Mouse (Mus musculus) forebrain, postnatal 0 days (tissue): ENCODE measurements at regions not wholly inside any gene's neighbourhood (a gene's known extent, or its start where the extent isn't known, plus 50 kb on each side); places are given as distances from the start of the nearest gene placed in this dataset.

ENCODE experiments used
- ATAC-seq: fragments of 200-750 bp; cut with Nextera tagmentation; 2 replicates; pipeline ENCODE4 v1.8.0; 2017; ENCODE audit warnings: mild to moderate bottlenecking, moderate library complexity
- DNase-seq: peaks from one replicate; pipeline ENCODE4 v3.0.0-alpha.2; 2015
- H3K27ac ChIP-seq: fragments of 300-500 bp; sonication (generic); 2 replicates; pipeline ENCODE4 v1.5.1; 2014; ENCODE audit warnings: low read depth, mild to moderate bottlenecking, antibody characterized with exemption, low read length, moderate library complexity, mixed read lengths
- H3K27me3 ChIP-seq: fragments of 300-500 bp; sonication (generic); 2 replicates; pipeline ENCODE4 v1.6.1; 2014; ENCODE audit warnings: mild to moderate bottlenecking, low read length, mixed read lengths; ENCODE audit not compliant: insufficient read depth
- H3K36me3 ChIP-seq: fragments of 300-500 bp; sonication (generic); 2 replicates; pipeline ENCODE4 v1.6.1; 2014; ENCODE audit warnings: mild to moderate bottlenecking, moderate library complexity; ENCODE audit not compliant: insufficient read depth
- H3K4me1 ChIP-seq: fragments of 300-500 bp; sonication (generic); 2 replicates; pipeline ENCODE4 v1.6.1; 2014; ENCODE audit warnings: antibody characterized with exemption; ENCODE audit not compliant: insufficient read depth
- H3K4me2 ChIP-seq: fragments of 300-500 bp; sonication (generic); 2 replicates; pipeline ENCODE4 v1.6.1; 2014; ENCODE audit warnings: low read depth, mild to moderate bottlenecking, moderate library complexity
- H3K4me3 ChIP-seq: fragments of 300-500 bp; sonication (generic); 2 replicates; pipeline ENCODE4 v1.5.1; 2014; ENCODE audit warnings: low read depth, low read length, mixed read lengths
- H3K9ac ChIP-seq: fragments of 300-500 bp; sonication (generic); 2 replicates; pipeline ENCODE4 v1.6.1; 2014; ENCODE audit warnings: mild to moderate bottlenecking
- H3K9me3 ChIP-seq: fragments of 300-500 bp; sonication (generic); 2 replicates; pipeline ENCODE4 v1.6.1; 2016; ENCODE audit warnings: low read length
- CTCF ChIP-seq: sonication (generic); IDR thresholded peaks from 2 replicates; pipeline ENCODE4 v1.5.1; 2016; ENCODE audit warnings: antibody characterized with exemption, control low read depth, low read depth
- WGBS: fragments of 180-500 bp; shearing (Covaris S2); extraction: QIAGEN DNeasy Blood & Tissue Kit; methylation state at CpG from one replicate; pipeline ENCODE4 v1.1.7; 2014; 5-methylcytosine and 5-hydroxymethylcytosine counted together

- Histone ChIP-seq H3K4me3 (no peak overlapping the region), H3K27me3 (peaks cover 28% of the 10 kb centered on the region), H3K4me2 (no peak overlapping the region), H3K36me3 (no peaks in the 10 kb centered on the region), H3K9ac (no peak overlapping the region), H3K9me3 (no peaks in the 10 kb centered on the region), H3K4me1 (no peaks in the 10 kb centered on the region), H3K27ac (no peak overlapping the region)
- DNase-seq = peak; percentile 89
- ATAC-seq = peak; percentile 89
- TF ChIP-seq CTCF = no peak; the same call in 1 of the 2 replicates
- 26% methylated on average over 15 of the region's 15 CpGs for WGBS
These were observed 278.9 kb downstream of the Maf start for GRCm38 (mm10) chr8:115428528-115429290.

- WGBS = 85% methylated on average over 2 of the region's 2 CpGs
- Histone ChIP-seq H3K27ac (no peak overlapping the region), H3K27me3 (peaks cover 28% of the 10 kb centered on the region), H3K9me3 (no peaks in the 10 kb centered on the region), H3K4me3 (no peak overlapping the region), H3K9ac (no peak overlapping the region), H3K4me2 (no peak overlapping the region), H3K4me1 (no peaks in the 10 kb centered on the region), H3K36me3 (no peaks in the 10 kb centered on the region)
- ATAC-seq = no peak
- no peak for DNase-seq
- no peak for TF ChIP-seq CTCF
These were observed 279.6 kb downstream of the Maf start for GRCm38 (mm10) chr8:115428022-115428421.

DNA sequence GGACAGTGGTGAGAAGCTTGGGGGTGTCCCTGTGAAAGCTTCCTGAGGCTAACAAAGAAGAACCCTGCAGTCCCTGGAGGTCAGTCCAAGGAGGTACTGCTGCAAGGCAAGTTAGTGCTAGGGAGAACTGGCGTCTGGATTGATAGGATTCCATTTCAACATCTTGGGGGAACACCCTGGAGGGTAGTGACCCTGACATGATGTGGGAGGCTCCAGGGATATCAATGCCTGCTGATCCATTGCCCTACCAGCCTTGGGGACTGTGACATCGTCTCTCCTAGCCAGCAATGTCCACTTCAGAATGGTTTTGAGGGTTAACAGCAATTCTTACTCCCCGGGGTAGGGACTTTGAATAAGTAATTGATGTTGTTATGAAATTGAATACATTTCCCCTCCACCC is 280.1 kb downstream of the Maf start:
- TF ChIP-seq CTCF = no peak
- no peak overlapping the region for H3K4me2 ChIP-seq
- no peak overlapping the region for H3K27ac ChIP-seq
- no peak overlapping the region for H3K4me3 ChIP-seq
- DNase-seq = no peak
- no peak overlapping the region for H3K9ac ChIP-seq
- H3K9me3 ChIP-seq = no peaks in the 10 kb centered on the region
- H3K36me3 ChIP-seq = no peaks in the 10 kb centered on the region
- no peaks in the 10 kb centered on the region for H3K4me1 ChIP-seq
- ATAC-seq = no peak
- peaks cover 23% of the 10 kb centered on the region for H3K27me3 ChIP-seq
- WGBS = 65% methylated on average over 3 of the region's 3 CpGs

GRCm38 (mm10) chr8:115426543-115426942 is 281.1 kb downstream of the Maf start:
- Histone ChIP-seq H3K9ac (no peak overlapping the region), H3K9me3 (no peaks in the 10 kb centered on the region), H3K4me1 (no peaks in the 10 kb centered on the region), H3K27ac (no peak overlapping the region), H3K27me3 (peaks cover 22% of the 10 kb centered on the region), H3K36me3 (no peaks in the 10 kb centered on the region), H3K4me2 (no peak overlapping the region), H3K4me3 (no peak overlapping the region)
- WGBS = 86% methylated on average over 3 of the region's 3 CpGs
- DNase-seq (no peak), ATAC-seq (no peak)
- no peak for TF ChIP-seq CTCF

DNA sequence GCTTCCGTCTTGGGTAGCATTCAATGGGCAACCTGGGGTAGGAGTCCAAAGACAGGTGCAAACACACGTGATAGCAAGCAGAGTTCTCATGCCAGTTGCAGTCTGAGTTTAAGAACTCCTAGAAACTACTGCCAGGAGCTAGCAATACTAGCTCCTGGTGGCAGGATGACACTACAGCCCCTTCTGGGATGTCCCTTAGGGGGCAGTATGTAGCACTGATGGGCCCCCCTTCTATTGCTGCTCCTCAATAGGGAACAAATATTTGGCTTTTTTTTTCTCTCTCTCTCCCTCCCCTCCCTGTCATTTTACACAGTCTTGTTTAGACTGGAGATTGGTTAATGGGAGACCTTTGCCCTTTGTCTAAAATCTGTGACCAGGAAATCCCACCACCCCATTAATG is 282.2 kb downstream of the Maf start:
- DNase-seq = no peak
- Histone ChIP-seq H3K27me3 (peaks cover 15% of the 10 kb centered on the region), H3K4me2 (no peak overlapping the region), H3K36me3 (no peaks in the 10 kb centered on the region), H3K9ac (no peak overlapping the region), H3K27ac (no peak overlapping the region), H3K4me3 (no peak overlapping the region), H3K4me1 (no peaks in the 10 kb centered on the region), H3K9me3 (no peaks in the 10 kb centered on the region)
- ATAC-seq = no peak
- WGBS = 36% methylated on average over 2 of the region's 2 CpGs
- TF ChIP-seq CTCF = peak; percentile 38

- no peak overlapping the region for H3K9ac ChIP-seq
- H3K4me2 ChIP-seq = no peak overlapping the region
- H3K27me3 ChIP-seq = peaks cover 18% of the 10 kb centered on the region
- H3K27ac ChIP-seq = no peak overlapping the region
- TF ChIP-seq CTCF = no peak
- H3K36me3 ChIP-seq = no peaks in the 10 kb centered on the region
- ATAC-seq = no peak
- no peaks in the 10 kb centered on the region for H3K9me3 ChIP-seq
- H3K4me3 ChIP-seq = no peak overlapping the region
- WGBS = 91% methylated on average over 2 of the region's 2 CpGs
- H3K4me1 ChIP-seq = no peaks in the 10 kb centered on the region
- no peak for DNase-seq
These were observed 283.9 kb downstream of the Maf start for GRCm38 (mm10) chr8:115423682-115424081.

GRCm38 (mm10) chr8:115423056-115423455 is 284.5 kb downstream of the Maf start:
- no peaks in the 10 kb centered on the region for H3K36me3 ChIP-seq
- H3K27ac ChIP-seq = no peak overlapping the region
- no peak for ATAC-seq
- peaks cover 21% of the 10 kb centered on the region for H3K27me3 ChIP-seq
- no peak for DNase-seq
- H3K4me2 ChIP-seq = no peak overlapping the region
- no peaks in the 10 kb centered on the region for H3K9me3 ChIP-seq
- H3K4me3 ChIP-seq = no peak overlapping the region
- TF ChIP-seq CTCF = no peak
- no peak overlapping the region for H3K9ac ChIP-seq
- H3K4me1 ChIP-seq = no peaks in the 10 kb centered on the region
- WGBS = 93% methylated on average over 5 of the region's 5 CpGs
